1 mouse cellular context compared by ENCODE assay signal in the genomic region with DNA sequence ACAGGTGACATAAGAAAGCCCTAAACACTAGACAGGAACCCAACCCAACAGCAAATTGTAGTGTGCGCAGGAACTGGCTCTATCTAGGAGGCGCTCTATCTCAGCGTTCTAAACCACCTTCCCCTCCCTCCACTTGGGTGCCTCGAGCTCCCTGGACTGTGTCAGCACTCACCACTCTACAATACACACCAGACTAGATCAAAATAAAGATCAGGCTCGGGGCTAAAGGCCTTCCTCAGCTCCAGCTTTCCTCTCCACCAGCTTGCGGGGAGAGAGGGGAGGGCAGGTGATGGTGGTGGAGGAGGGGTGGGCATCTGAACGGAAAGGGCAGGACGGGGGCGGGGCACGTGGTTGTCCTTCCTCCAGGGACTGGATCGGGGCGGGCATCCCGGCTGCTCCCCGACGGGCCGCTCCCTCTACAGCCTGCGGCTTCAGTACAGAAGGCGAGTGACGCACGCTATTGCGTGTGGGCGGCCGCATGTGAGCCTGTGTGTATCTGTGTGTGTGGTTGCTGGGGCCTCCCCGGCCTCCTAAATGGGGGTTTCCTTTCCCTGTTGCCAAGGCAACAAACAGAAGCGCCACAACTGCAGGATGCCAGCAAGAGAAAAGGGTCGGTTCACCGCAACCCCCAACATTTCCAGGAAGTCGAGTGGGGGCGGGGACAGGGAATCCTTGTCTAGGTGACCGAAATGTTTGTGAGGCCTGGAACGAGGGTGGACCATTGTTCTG.
TF ChIP-seq lines count a peak whose summit lies in the region.

Gene Lmna, minus strand, starts transcription at position 265 of the 729 bp plus-strand sequence.

TF ChIP-seq in CH12.LX, 34 proteins besides CTCF, POLR2A, EP300 and RAD21 (continued from another document):
- TF ChIP-seq MEF2A (IDR thresholded peaks at IDR 0.05; ENCODE audit: borderline replicate concordance, low read depth, low read length): peak; percentile 92
- TF ChIP-seq E2F4 (IDR thresholded peaks at IDR 0.05; ENCODE audit: insufficient replicate concordance, low read depth, low read length): no peak
- peak; percentile 91 for TF ChIP-seq MAZ (IDR thresholded peaks at IDR 0.05; ENCODE audit: low read depth, low read length)
- peak; percentile 67 for TF ChIP-seq NELFE (IDR thresholded peaks at IDR 0.05; ENCODE audit: low read depth, low read length)
- peak; percentile 99 for TF ChIP-seq ETS1 (conservative IDR thresholded peaks at IDR 0.05; ENCODE audit: low read depth, low read length)
- peak; percentile 95 for TF ChIP-seq CHD2 (IDR thresholded peaks at IDR 0.05; ENCODE audit: low read length)
- TF ChIP-seq ZMIZ1 (IDR thresholded peaks at IDR 0.05; ENCODE audit: low read depth, low read length): peak; percentile 79; the same call in 1 of the 2 replicates
- TF ChIP-seq CHD1 (IDR thresholded peaks at IDR 0.05; ENCODE audit: low read depth, low read length): peak; percentile 38; the same call in 1 of the 2 replicates
- peak; percentile 8; the same call in 1 of the 2 replicates for TF ChIP-seq ZNF384 (IDR thresholded peaks at IDR 0.05; ENCODE audit: low read depth, low read length)
- TF ChIP-seq PAX5 (IDR thresholded peaks at IDR 0.05; ENCODE audit: low read length): no peak
- peak; percentile 22; the same call in 1 of the 2 replicates for TF ChIP-seq SMC3 (IDR thresholded peaks at IDR 0.05; ENCODE audit: low read depth, low read length)
- peak; percentile 52 for TF ChIP-seq HCFC1 (IDR thresholded peaks at IDR 0.05; ENCODE audit: low read depth, low read length)
- TF ChIP-seq USF1 (IDR thresholded peaks at IDR 0.05; ENCODE audit: low read depth, low read length): peak; percentile 80
- peak; percentile 17; the same call in 1 of the 2 replicates for TF ChIP-seq MAFK (IDR thresholded peaks at IDR 0.05; ENCODE audit: insufficient replicate concordance, low read length)
- peak; percentile 93 for TF ChIP-seq TCF12 (IDR thresholded peaks at IDR 0.05; ENCODE audit: low read depth, low read length)
- TF ChIP-seq JUN (IDR thresholded peaks at IDR 0.05; ENCODE audit: insufficient read depth, low read depth, low read length): no peak
TF ChIP-seq in CH12.LX: peak in this region for 24.
